Mouse (Mus musculus) forebrain, embryonic 15.5 days (tissue): ENCODE measurements around the gene Zfp609. TPM values are rescaled to one million over a fixed set of nuclear protein-coding genes. Genes with fewer than 3 reads are reported as not detected.
A peak's percentile ranks its signal among the peaks of the same experiment; 100 is the strongest.
"Not testable (repeated sequence)": the region's sequence is repeated elsewhere in the genome, so short reads cannot be mapped to it uniquely, and the experiment has no call there.

Experiments
- ATAC-seq: fragments of 200-750 bp; cut with Nextera tagmentation; replicated peaks from 2 replicates; pipeline ENCODE4 v1.8.0; 2017; ENCODE audit warnings: mild to moderate bottlenecking, moderate TSS enrichment, moderate library complexity
- H3K27ac ChIP-seq: fragments of 300-500 bp; sonication (generic); replicated peaks from 2 replicates; pipeline ENCODE4 v1.5.1; 2015; ENCODE audit warnings: mild to moderate bottlenecking, inconsistent platforms
- H3K27me3 ChIP-seq: fragments of 300-500 bp; sonication (generic); 2 replicates; pipeline ENCODE4 v1.6.1; 2015; ENCODE audit warnings: inconsistent platforms
- H3K36me3 ChIP-seq: fragments of 300-500 bp; sonication (generic); 2 replicates; pipeline ENCODE4 v1.6.1; 2015; ENCODE audit warnings: mild to moderate bottlenecking, inconsistent platforms
- H3K4me1 ChIP-seq: fragments of 300-500 bp; sonication (generic); 2 replicates; pipeline ENCODE4 v1.6.1; 2015; ENCODE audit warnings: inconsistent platforms
- H3K4me2 ChIP-seq: fragments of 300-500 bp; sonication (generic); replicated peaks from 2 replicates; pipeline ENCODE4 v1.6.1; 2015; ENCODE audit warnings: mild to moderate bottlenecking, inconsistent platforms
- H3K4me3 ChIP-seq: fragments of 300-500 bp; sonication (generic); 2 replicates; pipeline ENCODE4 v1.5.1; 2015; ENCODE audit warnings: mild to moderate bottlenecking, inconsistent platforms
- H3K9ac ChIP-seq: fragments of 300-500 bp; sonication (generic); replicated peaks from 2 replicates; pipeline ENCODE4 v1.6.1; 2015; ENCODE audit warnings: mild to moderate bottlenecking, inconsistent platforms
- H3K9me3 ChIP-seq: fragments of 300-500 bp; sonication (generic); 2 replicates; pipeline ENCODE4 v1.6.1; 2016; ENCODE audit warnings: inconsistent platforms
- WGBS: fragments of 180-500 bp; shearing (Covaris S2); methylation state at CpG from one replicate; pipeline ENCODE4 v1.1.7; 2015; ENCODE audit warnings: mixed read lengths; 5-methylcytosine and 5-hydroxymethylcytosine counted together
- polyA plus RNA-seq: library from polyadenylated mRNA; unstranded; fragments of >200 nt; fragmentation: Nextera tagmentation; extraction: Ambion mirVana; gene quantifications from 2 replicates; pipeline ENCODE4 v1.2.1, GENCODE M21; 2015

The Zfp609 gene
- polyA plus RNA-seq, 1 experiment from 2014 or later, result 8.9 TPM

GRCm38 (mm10) chr9:65786885-65787787 lies 40.2 kb downstream of the Zfp609 start:
- WGBS, result 44% methylated on average over 8 of the region's 8 CpGs
- Histone ChIP-seq H3K9ac (no peak overlapping the region), H3K4me2 (no peak overlapping the region), H3K27me3 (no peaks in the 10 kb centered on the region), H3K4me3 (no peak overlapping the region), H3K27ac (peak overlapping the region; percentile 72), H3K4me1 (peaks cover 51% of the 10 kb centered on the region), H3K9me3 (no peaks in the 10 kb centered on the region), H3K36me3 (no peaks in the 10 kb centered on the region)
- ATAC-seq, result 0 out of 2 replicates have a peak, but pooled peaks have one; percentile 64

GRCm38 (mm10) chr9:65785772-65786368 lies 41.5 kb downstream of the Zfp609 start:
- no peak overlapping the region for H3K9ac ChIP-seq
- no peaks in the 10 kb centered on the region for H3K27me3 ChIP-seq
- H3K4me3 ChIP-seq, result no peak overlapping the region
- H3K9me3 ChIP-seq, result no peaks in the 10 kb centered on the region
- H3K36me3 ChIP-seq, result no peaks in the 10 kb centered on the region
- 89% methylated on average over 4 of the region's 4 CpGs for WGBS
- H3K4me1 ChIP-seq, result peaks cover 43% of the 10 kb centered on the region
- H3K4me2 ChIP-seq, result no peak overlapping the region
- no peak for ATAC-seq
- H3K27ac ChIP-seq, result no peak overlapping the region

GRCm38 (mm10) chr9:65779619-65780018 lies 47.7 kb downstream of the Zfp609 start:
- H3K9ac ChIP-seq, H3K36me3 ChIP-seq, H3K27me3 ChIP-seq, H3K9me3 ChIP-seq, H3K4me3 ChIP-seq, H3K4me2 ChIP-seq, H3K27ac ChIP-seq, ATAC-seq: not testable (repeated sequence)
- H3K4me1 ChIP-seq, result peaks cover 23% of the 10 kb centered on the region
- WGBS, result 96% methylated on average over 3 of the region's 3 CpGs

- Histone ChIP-seq H3K4me1 (peaks cover 18% of the 10 kb centered on the region), H3K9ac (no peak overlapping the region), H3K27me3 (no peaks in the 10 kb centered on the region), H3K9me3 (no peaks in the 10 kb centered on the region), H3K36me3 (no peaks in the 10 kb centered on the region), H3K27ac (no peak overlapping the region), H3K4me3 (no peak overlapping the region), H3K4me2 (no peak overlapping the region)
- ATAC-seq, result no peak
- WGBS, result 12% methylated on average over 1 of the region's 1 CpGs
These were observed 50.4 kb downstream of the Zfp609 start for GRCm38 (mm10) chr9:65776874-65777432.

- H3K36me3 ChIP-seq, result no peaks in the 10 kb centered on the region
- no peak overlapping the region for H3K27ac ChIP-seq
- peaks cover 19% of the 10 kb centered on the region for H3K4me1 ChIP-seq
- H3K4me3 ChIP-seq, result no peak overlapping the region
- no peak overlapping the region for H3K9ac ChIP-seq
- ATAC-seq, result no peak
- 9% methylated on average over 8 of the region's 8 CpGs for WGBS
- no peaks in the 10 kb centered on the region for H3K27me3 ChIP-seq
- no peak overlapping the region for H3K4me2 ChIP-seq
- H3K9me3 ChIP-seq, result no peaks in the 10 kb centered on the region
These were observed 51.1 kb downstream of the Zfp609 start for GRCm38 (mm10) chr9:65776137-65776872.

GRCm38 (mm10) chr9:65773783-65774182 lies 53.6 kb downstream of the Zfp609 start:
- no peak overlapping the region for H3K9ac ChIP-seq
- no peak overlapping the region for H3K27ac ChIP-seq
- no peak overlapping the region for H3K4me3 ChIP-seq
- 96% methylated on average over 7 of the region's 7 CpGs for WGBS
- H3K27me3 ChIP-seq, result no peaks in the 10 kb centered on the region
- H3K9me3 ChIP-seq, result no peaks in the 10 kb centered on the region
- peaks cover 32% of the 10 kb centered on the region for H3K4me1 ChIP-seq
- no peak overlapping the region for H3K4me2 ChIP-seq
- no peaks in the 10 kb centered on the region for H3K36me3 ChIP-seq
- ATAC-seq, result no peak

GRCm38 (mm10) chr9:65771011-65771664 lies 56.2 kb downstream of the Zfp609 start:
- no peak for ATAC-seq
- 19% methylated on average over 11 of the region's 11 CpGs for whole genome bisulfite sequencing
- H3K4me2 ChIP-seq, result no peak overlapping the region
- no peak overlapping the region for H3K27ac ChIP-seq
- H3K36me3 ChIP-seq, result no peaks in the 10 kb centered on the region
- peaks cover 20% of the 10 kb centered on the region for H3K4me1 ChIP-seq
- no peak overlapping the region for H3K4me3 ChIP-seq
- H3K27me3 ChIP-seq, result no peaks in the 10 kb centered on the region
- no peaks in the 10 kb centered on the region for H3K9me3 ChIP-seq
- H3K9ac ChIP-seq, result no peak overlapping the region

- no peak overlapping the region for H3K4me3 ChIP-seq
- no peaks in the 10 kb centered on the region for H3K27me3 ChIP-seq
- H3K4me2 ChIP-seq, result no peak overlapping the region
- H3K9ac ChIP-seq, result no peak overlapping the region
- no peak overlapping the region for H3K27ac ChIP-seq
- no peaks in the 10 kb centered on the region for H3K36me3 ChIP-seq
- peaks cover 14% of the 10 kb centered on the region for H3K4me1 ChIP-seq
- 91% methylated on average over 4 of the region's 4 CpGs for WGBS
- no peaks in the 10 kb centered on the region for H3K9me3 ChIP-seq
- no peak for ATAC-seq
These were observed 64.6 kb downstream of the Zfp609 start for GRCm38 (mm10) chr9:65762728-65763127.

- WGBS, result 75% methylated on average over 8 of the region's 8 CpGs
- H3K4me2 ChIP-seq, result no peak overlapping the region
- H3K4me1 ChIP-seq, result peaks cover 30% of the 10 kb centered on the region
- no peak overlapping the region for H3K9ac ChIP-seq
- H3K36me3 ChIP-seq, result no peaks in the 10 kb centered on the region
- H3K27me3 ChIP-seq, result no peaks in the 10 kb centered on the region
- no peak for ATAC-seq
- H3K27ac ChIP-seq, result no peak overlapping the region
- H3K9me3 ChIP-seq, result no peaks in the 10 kb centered on the region
- H3K4me3 ChIP-seq, result no peak overlapping the region
These were observed 67.4 kb downstream of the Zfp609 start for GRCm38 (mm10) chr9:65759992-65760391.

- no peak overlapping the region for H3K9ac ChIP-seq
- no peaks in the 10 kb centered on the region for H3K36me3 ChIP-seq
- H3K4me3 ChIP-seq, result no peak overlapping the region
- WGBS, result 73% methylated on average over 5 of the region's 5 CpGs
- no peak overlapping the region for H3K27ac ChIP-seq
- H3K27me3 ChIP-seq, result no peaks in the 10 kb centered on the region
- H3K4me1 ChIP-seq, result peaks cover 30% of the 10 kb centered on the region
- no peaks in the 10 kb centered on the region for H3K9me3 ChIP-seq
- no peak overlapping the region for H3K4me2 ChIP-seq
- ATAC-seq, result no peak
These were observed 68.1 kb downstream of the Zfp609 start for GRCm38 (mm10) chr9:65759256-65759655.

GRCm38 (mm10) chr9:65757826-65758225 lies 69.5 kb downstream of the Zfp609 start:
- WGBS, result 49% methylated on average over 3 of the region's 3 CpGs
- no peaks in the 10 kb centered on the region for H3K9me3 ChIP-seq
- peaks cover 27% of the 10 kb centered on the region for H3K4me1 ChIP-seq
- no peak overlapping the region for H3K4me3 ChIP-seq
- H3K36me3 ChIP-seq, result peaks cover under 1% of the 10 kb centered on the region; the same call in 1 of the 2 replicates
- no peak for ATAC-seq
- no peak overlapping the region for H3K4me2 ChIP-seq
- no peak overlapping the region for H3K27ac ChIP-seq
- H3K9ac ChIP-seq, result no peak overlapping the region
- no peaks in the 10 kb centered on the region for H3K27me3 ChIP-seq
